ENCODE assay signal across 10 mouse cellular contexts in the genomic region with DNA sequence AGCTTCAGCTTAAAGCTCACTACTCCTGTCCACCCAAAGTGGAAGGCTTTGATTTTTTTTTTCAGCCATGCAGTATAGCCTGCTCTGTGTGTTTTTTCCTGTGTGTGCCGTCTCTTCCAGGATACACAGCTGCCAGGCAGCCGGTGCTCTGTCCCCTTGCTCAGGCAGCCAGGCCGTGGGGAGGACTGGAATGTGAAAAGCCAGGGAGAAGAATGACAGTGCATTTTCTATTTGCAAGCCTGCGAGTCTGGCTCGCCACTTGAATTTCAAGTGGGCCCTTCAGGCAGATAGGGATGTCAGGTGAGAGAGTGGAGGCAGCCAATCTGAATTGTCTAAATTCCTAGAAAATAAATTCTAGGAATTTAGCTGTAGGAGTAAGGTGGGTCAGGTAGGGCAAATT. TPM values are rescaled to one million over a fixed set of nuclear protein-coding genes. Genes with fewer than 3 reads are reported as not detected.
DNase-seq lines count a peak whose midpoint lies in the region; ATAC-seq and TF ChIP-seq lines count a peak whose summit lies in the region.
"Had no signal": no experiment of that assay in that cellular context is flagged by ENCODE, and none has a peak within 500 bp of the region (broad histone marks: within the 10 kb centered on the region; RNA-seq: fewer than 3 reads in every experiment).

No protein-coding gene starts in this region.

- TF ChIP-seq CTCF in hindbrain, postnatal 0 days (IDR thresholded peaks at IDR 0.05; ENCODE audit: low read depth): no peak
- no peak for TF ChIP-seq CTCF in intestine, postnatal 0 days (IDR thresholded peaks at IDR 0.05; ENCODE audit: low read depth)

- H3K36me3 ChIP-seq in hindbrain, postnatal 0 days (ENCODE audit: insufficient read depth, low read length): no peaks in the 10 kb centered on the region
- no peaks in the 10 kb centered on the region for H3K36me3 ChIP-seq in neural tube, embryonic 14.5 days (ENCODE audit: control insufficient read depth, insufficient read depth, low read length)
- no peaks in the 10 kb centered on the region for H3K36me3 ChIP-seq in intestine, postnatal 0 days (ENCODE audit: control insufficient read depth, insufficient read depth)
- H3K36me3 ChIP-seq in forebrain, embryonic 10.5 days (replicated peaks): no peaks in the 10 kb centered on the region
- H3K36me3 ChIP-seq: neural tube, embryonic 12.5 days had no signal

- no peak overlapping the region for H3K4me3 ChIP-seq in hindbrain, postnatal 0 days (ENCODE audit: low read length)
- H3K4me3 ChIP-seq in neural tube, embryonic 14.5 days (ENCODE audit: low read depth, low read length): no peak overlapping the region
- no peak overlapping the region for H3K4me3 ChIP-seq in intestine, postnatal 0 days (ENCODE audit: low read depth, low read length)
- no peak overlapping the region for H3K4me3 ChIP-seq in forebrain, embryonic 10.5 days
- H3K4me3 ChIP-seq: neural tube, embryonic 12.5 days had no signal

- H3K4me1 ChIP-seq in hindbrain, postnatal 0 days (ENCODE audit: insufficient read depth, low read length): peaks cover 23% of the 10 kb centered on the region; the same call in 1 of the 2 replicates
- peaks cover 3% of the 10 kb centered on the region; the same call in 1 of the 2 replicates for H3K4me1 ChIP-seq in neural tube, embryonic 14.5 days (ENCODE audit: control insufficient read depth, insufficient read depth, low read length)
- H3K4me1 ChIP-seq in intestine, postnatal 0 days (replicated peaks; ENCODE audit: control insufficient read depth, insufficient read depth, low read length): no peaks in the 10 kb centered on the region
- peaks cover 6% of the 10 kb centered on the region; the same call in 1 of the 2 replicates for H3K4me1 ChIP-seq in forebrain, embryonic 10.5 days

- H3K27me3 ChIP-seq in hindbrain, postnatal 0 days (ENCODE audit: insufficient read depth, low read length): no peaks in the 10 kb centered on the region
- H3K27me3 ChIP-seq in neural tube, embryonic 14.5 days (ENCODE audit: control insufficient read depth, insufficient read depth, low read length): no peaks in the 10 kb centered on the region
- H3K27me3 ChIP-seq in intestine, postnatal 0 days (replicated peaks; ENCODE audit: control insufficient read depth, insufficient read depth, low read length): no peaks in the 10 kb centered on the region
- no peaks in the 10 kb centered on the region for H3K27me3 ChIP-seq in forebrain, embryonic 10.5 days (ENCODE audit: poor library complexity, severe bottlenecking)
- H3K27me3 ChIP-seq: neural tube, embryonic 12.5 days had no signal

- peak; percentile 65; the same call in 1 of the 2 replicates for ATAC-seq in hindbrain, postnatal 0 days
- ATAC-seq in neural tube, embryonic 14.5 days (ENCODE audit: low read depth): 0 out of 2 replicates have a peak, but pooled peaks have one; percentile 34
- no peak for ATAC-seq in intestine, postnatal 0 days

- no peak overlapping the region for H3K9ac ChIP-seq in hindbrain, postnatal 0 days (replicated peaks; ENCODE audit: low read length)
- H3K9ac ChIP-seq in neural tube, embryonic 14.5 days (replicated peaks; ENCODE audit: low read depth, low read length): no peak overlapping the region
- H3K9ac ChIP-seq in intestine, postnatal 0 days (ENCODE audit: low read depth, low read length): no peak overlapping the region
- H3K9ac ChIP-seq: neural tube, embryonic 12.5 days had no signal

- DNase-seq in left cerebral cortex, postnatal 25 days (ENCODE audit: low spot score in 2 of 2): peak; percentile 11 to 29
- no peak for DNase-seq in left cerebral cortex, postnatal 36 days (ENCODE audit: low spot score in 2 of 2)
- DNase-seq in gastrocnemius, postnatal 10 days: peak; percentile 23
- DNase-seq in hindbrain, postnatal 0 days (ENCODE audit: low spot score): peak; percentile 59
- no peak for DNase-seq in retina, postnatal 1 day
- no peak for DNase-seq in forebrain, embryonic 10.5 days (ENCODE audit: extremely low spot score, low spot score)

- intact Hi-C loops in left cerebral cortex, postnatal 25 days (cut with DNase I): no loop called here
- intact Hi-C loops in left cerebral cortex, postnatal 36 days (cut with DNase I): no loop called here

- WGBS in hindbrain, postnatal 0 days: 11% methylated on average over 5 of the region's 5 CpGs
- WGBS in neural tube, embryonic 14.5 days: 20% methylated on average over 5 of the region's 5 CpGs
- WGBS in intestine, postnatal 0 days: 43% methylated on average over 5 of the region's 5 CpGs
- 40% methylated on average over 5 of the region's 5 CpGs for WGBS in forebrain, embryonic 10.5 days

- H3K4me2 ChIP-seq in hindbrain, postnatal 0 days (ENCODE audit: low read depth, low read length): no peak overlapping the region
- no peak overlapping the region for H3K4me2 ChIP-seq in neural tube, embryonic 14.5 days (ENCODE audit: low read depth, low read length)
- H3K4me2 ChIP-seq in intestine, postnatal 0 days (replicated peaks; ENCODE audit: low read depth): no peak overlapping the region
- H3K4me2 ChIP-seq: neural tube, embryonic 12.5 days had no signal

- H3K9me3 ChIP-seq in hindbrain, postnatal 0 days (ENCODE audit: low read length): no peaks in the 10 kb centered on the region
- H3K9me3 ChIP-seq in neural tube, embryonic 14.5 days (ENCODE audit: control insufficient read depth, low read length): no peaks in the 10 kb centered on the region
- H3K9me3 ChIP-seq in intestine, postnatal 0 days (ENCODE audit: control insufficient read depth): no peaks in the 10 kb centered on the region
- no peaks in the 10 kb centered on the region for H3K9me3 ChIP-seq in forebrain, embryonic 10.5 days
- H3K9me3 ChIP-seq: neural tube, embryonic 12.5 days had no signal

- peak overlapping the region; percentile 45 for H3K27ac ChIP-seq in hindbrain, postnatal 0 days
- no peak overlapping the region for H3K27ac ChIP-seq in neural tube, embryonic 14.5 days (ENCODE audit: low read depth, low read length)
- no peak overlapping the region for H3K27ac ChIP-seq in intestine, postnatal 0 days (ENCODE audit: low read depth, low read length)
- H3K27ac ChIP-seq in forebrain, embryonic 10.5 days: no peak overlapping the region
- H3K27ac ChIP-seq: neural tube, embryonic 12.5 days had no signal

RNA-seq across cellular contexts. Expression of a gene that starts 38.7 kb away (rescaled TPM):
- 10 to 100 TPM; 20.2 to 21.0 TPM for total RNA-seq in left cerebral cortex, postnatal 25 days (2021)
- 10 to 100 TPM; 16.6 to 32.1 TPM for total RNA-seq in left cerebral cortex, postnatal 36 days (2021)
- 100 to 1,000 TPM; 235 to 267 TPM for total RNA-seq in gastrocnemius, postnatal 10 days (2021)
- total RNA-seq in hindbrain, postnatal 0 days (2014; rRNA removed): 11.2 and 11.7 TPM in 2 replicates
- 5.7 and 6.1 TPM in 2 replicates for polyA plus RNA-seq in hindbrain, postnatal 0 days (2015; fragmentation: Nextera tagmentation; extraction: Ambion mirVana)
- polyA plus RNA-seq in neural tube, embryonic 14.5 days (2014; fragmentation: Nextera tagmentation; extraction: Ambion mirVana): 2.7 and 3.7 TPM in 2 replicates
- 26.2 and 30.1 TPM in 2 replicates for polyA plus RNA-seq in intestine, postnatal 0 days (2015; fragmentation: Nextera tagmentation; extraction: Ambion mirVana)
- 6.5 and 7.1 TPM in 2 replicates for polyA plus RNA-seq in forebrain, embryonic 10.5 days (2016; fragmentation: Nextera tagmentation; extraction: Ambion mirVana)

RNA-seq across cellular contexts. Expression of a gene that starts 60.0 kb away (rescaled TPM):
- total RNA-seq in left cerebral cortex, postnatal 25 days (2021): not detected
- total RNA-seq in left cerebral cortex, postnatal 36 days (2021): not detected
- under 1 TPM in 1 of 2 experiments, not detected in 1; 0.63 TPM for total RNA-seq in gastrocnemius, postnatal 10 days (2021)
- total RNA-seq in hindbrain, postnatal 0 days (2014; rRNA removed): not detected in 2 replicates
- not detected in 2 replicates for polyA plus RNA-seq in hindbrain, postnatal 0 days (2015; fragmentation: Nextera tagmentation; extraction: Ambion mirVana)
- polyA plus RNA-seq in neural tube, embryonic 14.5 days (2014; fragmentation: Nextera tagmentation; extraction: Ambion mirVana): not detected in 2 replicates
- not detected in 2 replicates for polyA plus RNA-seq in intestine, postnatal 0 days (2015; fragmentation: Nextera tagmentation; extraction: Ambion mirVana)
- polyA plus RNA-seq in forebrain, embryonic 10.5 days (2016; fragmentation: Nextera tagmentation; extraction: Ambion mirVana): not detected in 2 replicates
- total RNA-seq: hematopoietic stem cell, adult 5-6 weeks had no signal
- polyA plus RNA-seq: neural tube, embryonic 12.5 days had no signal

Comparison
In these comparisons a context has a peak if more than half of its experiments do, and no peak if none do; other contexts are left out.
1. DNase-seq: peak in left cerebral cortex, postnatal 25 days (2 of 2), gastrocnemius, postnatal 10 days (single experiment) and hindbrain, postnatal 0 days (single experiment); none in left cerebral cortex, postnatal 36 days (0 of 2), retina, postnatal 1 day (single experiment) and forebrain, embryonic 10.5 days (single experiment).
2. RNA of a gene that starts 38.7 kb away (total RNA-seq): 235 to 267 TPM in gastrocnemius, postnatal 10 days; 16.6 to 32.1 TPM in left cerebral cortex, postnatal 36 days, 20.2 to 21.0 TPM in left cerebral cortex, postnatal 25 days and 11.2 to 11.7 TPM in hindbrain, postnatal 0 days; every median in the first group is over 4 times any median in the second.